Mouse (Mus musculus): ENCODE data around the gene Pcgf5. TPM values are rescaled to one million over a fixed set of nuclear protein-coding genes. Genes with fewer than 3 reads are reported as not detected.
"Not testable (repeated sequence)": the region's sequence is repeated elsewhere in the genome, so short reads cannot be mapped to it uniquely, and the experiment has no call there.

The Pcgf5 gene
- polyA plus RNA-seq, 1 experiment from 2014 or later = 7.1 TPM

- ATAC-seq (ENCODE audit: low FRiP score, low read depth) = no peak
- Histone ChIP-seq H3K36me3 (no peaks in the 10 kb centered on the region), H3K4me3 (no peak overlapping the region), H3K4me2 (replicated peaks) (no peak overlapping the region), H3K9me3 (peaks cover 3% of the 10 kb centered on the region; the same call in 1 of the 2 replicates), H3K27me3 (no peaks in the 10 kb centered on the region), H3K9ac (no peak overlapping the region), H3K27ac (no peak overlapping the region), H3K4me1 (no peaks in the 10 kb centered on the region)
- 90% methylated on average over 3 of the region's 3 CpGs for WGBS
These were observed 103.0 kb downstream of the Pcgf5 start for GRCm38 (mm10) chr19:36450997-36451608.

- H3K27ac ChIP-seq = no peak overlapping the region
- H3K9ac ChIP-seq = no peak overlapping the region
- no peak for ATAC-seq (ENCODE audit: low FRiP score, low read depth)
- WGBS = 36% methylated on average over 5 of the region's 5 CpGs
- no peaks in the 10 kb centered on the region for H3K4me1 ChIP-seq
- H3K9me3 ChIP-seq = peaks cover 3% of the 10 kb centered on the region; the same call in 1 of the 2 replicates
- H3K4me2 ChIP-seq (replicated peaks) = no peak overlapping the region
- H3K4me3 ChIP-seq = no peak overlapping the region
- H3K27me3 ChIP-seq = no peaks in the 10 kb centered on the region
- no peaks in the 10 kb centered on the region for H3K36me3 ChIP-seq
These were observed 103.6 kb downstream of the Pcgf5 start for GRCm38 (mm10) chr19:36451731-36452130.

GRCm38 (mm10) chr19:36452210-36452609 lies 104.1 kb downstream of the Pcgf5 start:
- not testable (repeated sequence) for H3K4me1 ChIP-seq; H3K4me2 ChIP-seq (replicated peaks); H3K4me3 ChIP-seq; H3K9ac ChIP-seq; H3K27ac ChIP-seq; H3K36me3 ChIP-seq; ATAC-seq (ENCODE audit: low FRiP score, low read depth); H3K9me3 ChIP-seq; H3K27me3 ChIP-seq
- 60% methylated on average over 3 of the region's 3 CpGs for WGBS

GRCm38 (mm10) chr19:36453451-36453850 lies 105.3 kb downstream of the Pcgf5 start:
- Histone ChIP-seq H3K9me3 (peaks cover 3% of the 10 kb centered on the region; the same call in 1 of the 2 replicates), H3K4me2 (replicated peaks) (no peak overlapping the region), H3K27me3 (no peaks in the 10 kb centered on the region), H3K9ac (no peak overlapping the region), H3K36me3 (no peaks in the 10 kb centered on the region), H3K4me3 (no peak overlapping the region), H3K4me1 (no peaks in the 10 kb centered on the region), H3K27ac (no peak overlapping the region)
- ATAC-seq (ENCODE audit: low FRiP score, low read depth) = no peak
- 92% methylated on average over 4 of the region's 4 CpGs for WGBS

- 13% methylated on average over 6 of the region's 6 CpGs for whole genome bisulfite sequencing
- H3K27ac ChIP-seq = no peak overlapping the region
- H3K4me3 ChIP-seq = no peak overlapping the region
These were observed 122.0 kb downstream of the Pcgf5 start for GRCm38 (mm10) chr19:36470106-36470505.

GRCm38 (mm10) chr19:36471325-36471724 lies 123.2 kb downstream of the Pcgf5 start:
- WGBS = 87% methylated on average over 3 of the region's 3 CpGs
- H3K27ac ChIP-seq = no peak overlapping the region
- H3K9ac ChIP-seq = no peak overlapping the region

More at GRCm38 (mm10) chr19:36470106-36470505, 122.0 kb downstream of the Pcgf5 start:
- Histone ChIP-seq H3K4me1 (no peaks in the 10 kb centered on the region), H3K27me3 (no peaks in the 10 kb centered on the region), H3K4me2 (replicated peaks) (no peak overlapping the region), H3K9ac (no peak overlapping the region), H3K9me3 (no peaks in the 10 kb centered on the region), H3K36me3 (no peaks in the 10 kb centered on the region)
- ATAC-seq (ENCODE audit: low FRiP score, low read depth) = no peak

GRCm38 (mm10) chr19:36476596-36476995 lies 128.5 kb downstream of the Pcgf5 start:
- H3K4me2 ChIP-seq (replicated peaks) = no peak overlapping the region
- 93% methylated on average over 4 of the region's 4 CpGs for WGBS
- no peak overlapping the region for H3K4me3 ChIP-seq
- no peak for ATAC-seq (ENCODE audit: low FRiP score, low read depth)
- no peaks in the 10 kb centered on the region for H3K4me1 ChIP-seq
- H3K36me3 ChIP-seq = no peaks in the 10 kb centered on the region
- H3K27me3 ChIP-seq = no peaks in the 10 kb centered on the region
- H3K9me3 ChIP-seq = no peaks in the 10 kb centered on the region
- no peak overlapping the region for H3K27ac ChIP-seq
- no peak overlapping the region for H3K9ac ChIP-seq

More at GRCm38 (mm10) chr19:36471325-36471724, 123.2 kb downstream of the Pcgf5 start:
- Histone ChIP-seq H3K27me3 (no peaks in the 10 kb centered on the region), H3K9me3 (no peaks in the 10 kb centered on the region), H3K36me3 (no peaks in the 10 kb centered on the region), H3K4me1 (no peaks in the 10 kb centered on the region), H3K4me3 (no peak overlapping the region), H3K4me2 (replicated peaks) (no peak overlapping the region)
- ATAC-seq (ENCODE audit: low FRiP score, low read depth) = no peak

GRCm38 (mm10) chr19:36477151-36477550 lies 129.0 kb downstream of the Pcgf5 start:
- H3K4me3 ChIP-seq = no peak overlapping the region
- H3K27ac ChIP-seq = no peak overlapping the region
- no peaks in the 10 kb centered on the region for H3K36me3 ChIP-seq
- no peaks in the 10 kb centered on the region for H3K9me3 ChIP-seq
- peak overlapping the region; percentile 22; the same call in 1 of the 2 replicates for H3K4me2 ChIP-seq (replicated peaks)
- no peaks in the 10 kb centered on the region for H3K27me3 ChIP-seq
- WGBS = 45% methylated on average over 9 of the region's 9 CpGs
- no peak for ATAC-seq (ENCODE audit: low FRiP score, low read depth)
- H3K4me1 ChIP-seq = no peaks in the 10 kb centered on the region
- no peak overlapping the region for H3K9ac ChIP-seq

- no peaks in the 10 kb centered on the region for H3K27me3 ChIP-seq
- H3K36me3 ChIP-seq = no peaks in the 10 kb centered on the region
- WGBS = 78% methylated on average over 5 of the region's 5 CpGs
- ATAC-seq (ENCODE audit: low FRiP score, low read depth) = no peak
- no peak overlapping the region for H3K9ac ChIP-seq
- no peaks in the 10 kb centered on the region for H3K4me1 ChIP-seq
- H3K27ac ChIP-seq = no peak overlapping the region
- H3K9me3 ChIP-seq = no peaks in the 10 kb centered on the region
- H3K4me3 ChIP-seq = no peak overlapping the region
- H3K4me2 ChIP-seq (replicated peaks) = 0 out of 2 replicates have a peak overlapping the region, but pooled peaks have one; percentile 22
These were observed 129.6 kb downstream of the Pcgf5 start for GRCm38 (mm10) chr19:36477684-36478083.

- no peak overlapping the region for H3K4me3 ChIP-seq
- no peak for ATAC-seq (ENCODE audit: low FRiP score, low read depth)
- no peaks in the 10 kb centered on the region for H3K27me3 ChIP-seq
- peaks cover 4% of the 10 kb centered on the region; the same call in 1 of the 2 replicates for H3K9me3 ChIP-seq
- no peaks in the 10 kb centered on the region for H3K36me3 ChIP-seq
- H3K4me1 ChIP-seq = no peaks in the 10 kb centered on the region
- 82% methylated on average over 6 of the region's 6 CpGs for WGBS
- no peak overlapping the region for H3K9ac ChIP-seq
- no peak overlapping the region for H3K27ac ChIP-seq
- no peak overlapping the region for H3K4me2 ChIP-seq (replicated peaks)
These were observed 142.8 kb downstream of the Pcgf5 start for GRCm38 (mm10) chr19:36490911-36491310.

- no peaks in the 10 kb centered on the region for H3K9me3 ChIP-seq
These were observed 147.4 kb downstream of the Pcgf5 start for GRCm38 (mm10) chr19:36495555-36495954.

GRCm38 (mm10) chr19:36496532-36496931 lies 148.4 kb downstream of the Pcgf5 start:
- WGBS = 83% methylated on average over 4 of the region's 4 CpGs
- Histone ChIP-seq H3K9me3 (no peaks in the 10 kb centered on the region), H3K27ac (no peak overlapping the region), H3K36me3 (no peaks in the 10 kb centered on the region), H3K9ac (no peak overlapping the region), H3K4me1 (no peaks in the 10 kb centered on the region), H3K4me2 (replicated peaks) (no peak overlapping the region), H3K27me3 (no peaks in the 10 kb centered on the region), H3K4me3 (no peak overlapping the region)
- ATAC-seq (ENCODE audit: low FRiP score, low read depth) = no peak

More at GRCm38 (mm10) chr19:36495555-36495954, 147.4 kb downstream of the Pcgf5 start:
- no peaks in the 10 kb centered on the region for H3K27me3 ChIP-seq
- ATAC-seq (ENCODE audit: low FRiP score, low read depth) = no peak
- no peak overlapping the region for H3K4me2 ChIP-seq (replicated peaks)
- H3K4me1 ChIP-seq = no peaks in the 10 kb centered on the region
- no peak overlapping the region for H3K4me3 ChIP-seq
- no peaks in the 10 kb centered on the region for H3K36me3 ChIP-seq
- 60% methylated on average over 3 of the region's 3 CpGs for WGBS
- no peak overlapping the region for H3K27ac ChIP-seq
- H3K9ac ChIP-seq = no peak overlapping the region

GRCm38 (mm10) chr19:36497067-36497466 lies 149.0 kb downstream of the Pcgf5 start:
- no peak for ATAC-seq (ENCODE audit: low FRiP score, low read depth)
- Histone ChIP-seq H3K27ac (no peak overlapping the region), H3K9ac (no peak overlapping the region), H3K4me2 (replicated peaks) (no peak overlapping the region), H3K4me1 (no peaks in the 10 kb centered on the region), H3K4me3 (no peak overlapping the region), H3K27me3 (no peaks in the 10 kb centered on the region), H3K9me3 (no peaks in the 10 kb centered on the region), H3K36me3 (no peaks in the 10 kb centered on the region)
- WGBS = 84% methylated on average over 4 of the region's 4 CpGs

All from limb, embryonic 13.5 days (tissue).